Mouse (Mus musculus): ENCODE results near the gene Podn. TPM values are rescaled to one million over a fixed set of nuclear protein-coding genes. Genes with fewer than 3 reads are reported as not detected.

Podn gene
- polyA plus RNA-seq, 2 experiments: 0.25 to 0.66 TPM

GRCm38 (mm10) chr4:108051687-108052274 is 44.5 kb downstream of the Podn start:
- no peak overlapping the region for H3K4me2 ChIP-seq (ENCODE audit: low read depth)
- DNase-seq (ENCODE audit: low read depth in 3 of 3, low spot score in 3 of 3) (no peak), ATAC-seq (ENCODE audit: insufficient read depth) (no peak)
- no peaks in the 10 kb centered on the region for H3K9me3 ChIP-seq (ENCODE audit: control insufficient read depth, low read length)
- H3K36me3 ChIP-seq (replicated peaks; ENCODE audit: control insufficient read depth, insufficient read depth, low read depth): peaks cover 2% of the 10 kb centered on the region
- no peak overlapping the region for H3K9ac ChIP-seq (replicated peaks)
- TF ChIP-seq EP300 (IDR thresholded peaks at IDR 0.05; ENCODE audit: low read depth) (no peak), CTCF (IDR thresholded peaks at IDR 0.05; ENCODE audit: low read depth) (no peak)
- no peak overlapping the region for H3K27ac ChIP-seq
- WGBS (ENCODE audit: insufficient replicate concordance): 75% methylated on average over 10 of the region's 10 CpGs
- no peaks in the 10 kb centered on the region for H3K27me3 ChIP-seq (ENCODE audit: control insufficient read depth, insufficient read depth, low read length)
- H3K4me3 ChIP-seq (ENCODE audit: insufficient read depth in 1 of 2, low read depth in 2 of 2, low read length in 2 of 2): no peak overlapping the region
- peaks cover 0 to 2% of the 10 kb centered on the region in 2 experiments; a peak in 1 of 4 replicates for H3K4me1 ChIP-seq (replicated peaks; ENCODE audit: control insufficient read depth in 2 of 2, insufficient read depth in 2 of 2, low read length in 1 of 2)

GRCm38 (mm10) chr4:108046136-108046535 is 50.1 kb downstream of the Podn start:
- no peak overlapping the region for H3K27ac ChIP-seq
- H3K9me3 ChIP-seq (ENCODE audit: control insufficient read depth, low read length): no peaks in the 10 kb centered on the region
- no peak overlapping the region for H3K4me2 ChIP-seq (ENCODE audit: low read depth)
- ATAC-seq (ENCODE audit: insufficient read depth): no peak
- TF ChIP-seq CTCF (IDR thresholded peaks at IDR 0.05; ENCODE audit: low read depth) (no peak), EP300 (IDR thresholded peaks at IDR 0.05; ENCODE audit: low read depth) (no peak)
- no peak overlapping the region for H3K9ac ChIP-seq (replicated peaks)
- no peaks in the 10 kb centered on the region for H3K27me3 ChIP-seq (ENCODE audit: control insufficient read depth, insufficient read depth, low read length)
- H3K4me1 ChIP-seq (replicated peaks; ENCODE audit: control insufficient read depth in 2 of 2, insufficient read depth in 2 of 2, low read length in 1 of 2): peaks cover 0 to 2% of the 10 kb centered on the region in 2 experiments; a peak in 1 of 4 replicates
- no peak for DNase-seq (ENCODE audit: low read depth in 3 of 3, low spot score in 3 of 3)
- WGBS (ENCODE audit: insufficient replicate concordance): 85% methylated on average over 8 of the region's 8 CpGs
- no peak overlapping the region for H3K4me3 ChIP-seq (ENCODE audit: insufficient read depth in 1 of 2, low read depth in 2 of 2, low read length in 2 of 2)
- no peaks in the 10 kb centered on the region; the same call in none of the 2 replicates for H3K36me3 ChIP-seq (replicated peaks; ENCODE audit: control insufficient read depth, insufficient read depth, low read depth)

GRCm38 (mm10) chr4:108045136-108046107 is 50.8 kb downstream of the Podn start:
- no peak overlapping the region for H3K27ac ChIP-seq
- no peak overlapping the region for H3K4me3 ChIP-seq (ENCODE audit: insufficient read depth in 1 of 2, low read depth in 2 of 2, low read length in 2 of 2)
- DNase-seq (ENCODE audit: low read depth in 3 of 3, low spot score in 3 of 3) (no peak), ATAC-seq (ENCODE audit: insufficient read depth) (no peak)
- no peaks in the 10 kb centered on the region; the same call in none of the 2 replicates for H3K36me3 ChIP-seq (replicated peaks; ENCODE audit: control insufficient read depth, insufficient read depth, low read depth)
- no peaks in the 10 kb centered on the region for H3K9me3 ChIP-seq (ENCODE audit: control insufficient read depth, low read length)
- H3K4me1 ChIP-seq (replicated peaks; ENCODE audit: control insufficient read depth in 2 of 2, insufficient read depth in 2 of 2, low read length in 1 of 2): peaks cover 0 to 2% of the 10 kb centered on the region in 2 experiments; a peak in 1 of 4 replicates
- TF ChIP-seq EP300 (IDR thresholded peaks at IDR 0.05; ENCODE audit: low read depth): no peak
- TF ChIP-seq CTCF (IDR thresholded peaks at IDR 0.05; ENCODE audit: low read depth): no peak
- H3K4me2 ChIP-seq (ENCODE audit: low read depth): no peak overlapping the region
- no peak overlapping the region for H3K9ac ChIP-seq (replicated peaks)
- WGBS (ENCODE audit: insufficient replicate concordance): 78% methylated on average over 19 of the region's 19 CpGs
- H3K27me3 ChIP-seq (ENCODE audit: control insufficient read depth, insufficient read depth, low read length): no peaks in the 10 kb centered on the region

GRCm38 (mm10) chr4:108037027-108037426 is 59.2 kb downstream of the Podn start:
- 63% methylated on average over 8 of the region's 8 CpGs for WGBS (ENCODE audit: insufficient replicate concordance)
- DNase-seq (ENCODE audit: low read depth in 3 of 3, low spot score in 3 of 3) (no peak), ATAC-seq (ENCODE audit: insufficient read depth) (no peak)
- Histone ChIP-seq H3K9me3 (ENCODE audit: control insufficient read depth, low read length) (no peaks in the 10 kb centered on the region), H3K4me3 (ENCODE audit: insufficient read depth in 1 of 2, low read depth in 2 of 2, low read length in 2 of 2) (no peak overlapping the region), H3K4me1 (replicated peaks; ENCODE audit: control insufficient read depth in 2 of 2, insufficient read depth in 2 of 2, low read length in 1 of 2) (no peaks in the 10 kb centered on the region), H3K27me3 (ENCODE audit: control insufficient read depth, insufficient read depth, low read length) (peaks cover 15% of the 10 kb centered on the region), H3K9ac (replicated peaks) (no peak overlapping the region), H3K27ac (no peak overlapping the region), H3K4me2 (ENCODE audit: low read depth) (no peak overlapping the region), H3K36me3 (replicated peaks; ENCODE audit: control insufficient read depth, insufficient read depth, low read depth) (no peaks in the 10 kb centered on the region)
- no peak for TF ChIP-seq CTCF (IDR thresholded peaks at IDR 0.05; ENCODE audit: low read depth)

Data from liver, embryonic 14.5 days (tissue).